Mouse (Mus musculus) olfactory bulb, adult 2 months (tissue): Measurements from ENCODE around the gene Sparc. TPM values are rescaled to one million over a fixed set of nuclear protein-coding genes. Genes with fewer than 3 reads are reported as not detected.

ENCODE experiments used
- H3K27ac ChIP-seq: fragments of 200-500 bp; 2 replicates; pipeline ENCODE4 v1.5.1; 2012; ENCODE audit warnings: low read depth, low read length; ENCODE audit not compliant: insufficient read depth
- H3K4me1 ChIP-seq: fragments of 200-500 bp; 2 replicates; pipeline ENCODE4 v1.6.1; 2012; ENCODE audit warnings: low read length; ENCODE audit not compliant: control insufficient read depth, insufficient read depth
- H3K4me3 ChIP-seq: fragments of 200-500 bp; 2 replicates; pipeline ENCODE4 v1.5.1; 2012; ENCODE audit warnings: mild to moderate bottlenecking, low read depth, low read length, moderate library complexity; ENCODE audit not compliant: insufficient read depth
- CTCF ChIP-seq: fragments of 200-500 bp; IDR thresholded peaks from 2 replicates; pipeline ENCODE4 v1.5.1; 2012; ENCODE audit warnings: low read depth, mild to moderate bottlenecking, low read length, moderate library complexity; ENCODE audit not compliant: insufficient read depth
- POLR2A ChIP-seq: fragments of 200-500 bp; IDR thresholded peaks from 2 replicates; pipeline ENCODE4 v1.6.1; 2012; ENCODE audit warnings: mild to moderate bottlenecking, low read depth, low read length, moderate library complexity; ENCODE audit not compliant: insufficient read depth
- WGBS: fragments of 180-500 bp; shearing (Covaris S2); methylation state at CpG from one replicate; pipeline ENCODE4 v1.1.7; 2018; 5-methylcytosine and 5-hydroxymethylcytosine counted together
- polyA plus RNA-seq: library from polyadenylated mRNA; stranded (reverse); fragments of >200 nt; gene quantifications from 2 replicates; pipeline ENCODE4 v1.2.4, GENCODE M21; 2012; ENCODE audit warnings: low replicate concordance; ENCODE audit not compliant: missing spikeins, insufficient read depth, insufficient read length

The Sparc gene
- polyA plus RNA-seq, 1 experiment, result 225 TPM

DNA sequence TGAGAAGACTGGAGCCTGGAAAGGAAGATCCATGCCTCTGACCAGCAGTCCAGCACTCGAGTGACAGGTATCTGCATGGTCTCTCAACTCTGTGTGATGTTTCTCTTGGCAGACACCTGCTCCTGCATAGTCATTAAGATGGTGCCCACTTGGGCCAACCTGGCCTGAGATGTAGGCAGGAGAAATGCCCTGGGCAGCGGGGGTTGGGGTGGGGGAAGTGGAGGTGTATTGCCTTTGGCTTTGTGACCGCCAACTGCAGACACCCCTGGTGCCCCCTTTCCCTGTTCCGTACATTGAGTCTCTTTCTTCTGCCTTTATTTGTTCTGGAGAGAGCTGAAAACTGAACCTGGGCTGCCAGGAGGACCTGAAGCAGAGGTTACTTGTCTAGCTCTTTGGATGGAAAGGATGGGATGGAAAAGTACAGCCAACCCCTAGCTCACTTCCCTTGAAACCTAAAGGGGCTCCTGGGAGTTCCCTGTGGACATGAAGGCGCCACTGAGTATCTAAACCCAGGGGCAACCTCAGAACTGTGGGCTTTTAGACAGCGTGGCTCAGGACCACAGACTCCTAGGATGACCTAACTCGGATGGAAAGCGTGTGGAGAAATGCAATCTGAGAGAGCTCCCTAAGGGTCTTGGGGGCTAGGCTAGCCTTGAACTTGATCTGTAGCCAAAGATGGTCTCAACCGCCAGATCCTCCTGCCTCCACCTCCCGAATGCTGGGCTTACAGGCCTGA lies 10.1 kb downstream of the Sparc start:
- TF ChIP-seq POLR2A, result no peak
- WGBS, result 92% methylated on average over 10 of the region's 10 CpGs
- H3K27ac ChIP-seq, result no peak overlapping the region
- H3K4me3 ChIP-seq, result no peak overlapping the region
- H3K4me1 ChIP-seq, result peaks cover 3% of the 10 kb centered on the region

DNA sequence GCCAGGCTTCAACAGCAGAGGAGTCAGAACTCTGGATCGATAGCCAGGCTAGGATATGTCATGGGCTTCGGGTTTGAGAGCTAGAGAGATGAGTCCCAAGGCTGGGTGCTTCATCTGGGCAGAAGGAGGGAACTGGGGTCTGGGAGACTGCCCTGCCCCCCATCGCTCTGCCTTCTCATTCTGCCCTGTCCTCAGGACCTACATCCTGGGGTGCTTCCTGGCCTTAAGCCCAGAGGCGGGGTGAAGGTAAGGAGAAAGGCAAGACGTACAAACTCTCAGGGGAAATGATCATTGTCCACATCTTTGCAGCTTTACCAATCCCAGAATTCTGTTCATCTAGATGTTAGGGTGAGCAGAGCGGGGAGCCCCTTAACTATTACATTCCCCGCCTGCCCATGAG lies 10.9 kb downstream of the Sparc start:
- H3K4me3 ChIP-seq, result no peak overlapping the region
- H3K27ac ChIP-seq, result no peak overlapping the region
- no peaks in the 10 kb centered on the region for H3K4me1 ChIP-seq
- 80% methylated on average over 7 of the region's 7 CpGs for WGBS
- TF ChIP-seq CTCF (no peak), POLR2A (no peak)

DNA sequence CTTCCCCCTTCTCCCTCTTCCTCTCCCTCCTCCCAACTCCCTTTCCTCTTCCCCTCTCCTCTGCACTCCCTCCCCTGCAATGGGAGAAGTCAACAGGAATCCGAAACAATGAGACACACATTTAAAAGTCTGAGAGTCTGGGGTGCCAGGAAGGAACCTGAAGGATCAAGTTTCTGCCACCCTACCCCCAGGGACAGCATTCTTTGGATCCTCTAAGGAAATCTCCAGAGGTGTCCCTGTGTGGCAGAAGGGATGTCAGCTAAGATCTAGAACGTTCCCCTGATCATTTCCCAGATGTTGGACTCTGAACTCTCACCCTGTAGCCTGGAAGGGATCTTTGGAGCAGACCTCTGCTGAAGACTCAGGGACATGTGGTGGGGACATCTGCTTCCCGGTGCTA lies 12.5 kb downstream of the Sparc start:
- Histone ChIP-seq H3K4me1 (no peaks in the 10 kb centered on the region), H3K4me3 (no peak overlapping the region), H3K27ac (no peak overlapping the region)
- 79% methylated on average over 3 of the region's 3 CpGs for WGBS
- no peak for TF ChIP-seq POLR2A
- no peak for TF ChIP-seq CTCF

DNA sequence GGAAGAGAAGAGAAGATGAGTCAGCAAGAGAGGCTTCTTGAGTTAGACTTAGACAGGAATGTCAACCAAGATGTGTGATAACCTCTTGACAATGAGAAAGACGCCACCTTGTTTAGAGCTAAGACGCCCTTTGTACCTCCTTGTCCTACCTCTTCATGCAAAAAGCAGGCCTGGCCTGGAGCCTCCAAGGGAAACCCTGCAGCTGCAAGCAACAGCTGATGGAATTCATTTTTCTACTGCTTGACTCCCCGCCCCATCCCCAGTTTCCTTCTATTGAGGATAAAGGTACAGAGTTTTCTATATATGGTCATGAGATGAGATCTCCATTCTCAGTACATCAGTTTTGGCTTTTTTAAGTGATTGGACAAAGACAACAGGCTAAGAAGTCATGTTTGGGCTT lies 13.0 kb downstream of the Sparc start:
- TF ChIP-seq CTCF (no peak), POLR2A (no peak)
- Histone ChIP-seq H3K4me1 (no peaks in the 10 kb centered on the region), H3K4me3 (no peak overlapping the region), H3K27ac (no peak overlapping the region)
- 88% methylated on average over 3 of the region's 3 CpGs for WGBS

DNA sequence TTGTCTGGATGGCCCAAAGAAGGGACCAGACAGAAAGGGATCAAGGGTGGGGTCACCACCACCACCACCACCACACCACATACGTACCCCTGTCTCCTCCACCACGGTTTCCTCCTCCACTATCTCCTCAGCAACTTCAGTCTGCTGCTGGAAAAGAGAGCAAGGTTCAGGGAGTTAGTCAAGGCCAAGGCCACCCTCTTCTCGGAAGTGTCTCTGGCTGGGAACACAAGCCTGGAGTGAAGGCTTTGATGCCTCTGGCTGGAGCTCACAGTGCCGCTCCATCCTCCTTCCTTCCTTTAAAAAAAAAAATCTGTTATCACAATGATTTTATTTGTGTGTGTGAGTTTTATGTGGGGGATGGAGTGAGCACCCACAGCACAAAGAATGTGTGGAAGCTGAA lies 15.8 kb downstream of the Sparc start:
- TF ChIP-seq POLR2A (no peak), CTCF (no peak)
- no peaks in the 10 kb centered on the region for H3K4me1 ChIP-seq
- H3K27ac ChIP-seq, result no peak overlapping the region
- no peak overlapping the region for H3K4me3 ChIP-seq
- 79% methylated on average over 4 of the region's 4 CpGs for WGBS

DNA sequence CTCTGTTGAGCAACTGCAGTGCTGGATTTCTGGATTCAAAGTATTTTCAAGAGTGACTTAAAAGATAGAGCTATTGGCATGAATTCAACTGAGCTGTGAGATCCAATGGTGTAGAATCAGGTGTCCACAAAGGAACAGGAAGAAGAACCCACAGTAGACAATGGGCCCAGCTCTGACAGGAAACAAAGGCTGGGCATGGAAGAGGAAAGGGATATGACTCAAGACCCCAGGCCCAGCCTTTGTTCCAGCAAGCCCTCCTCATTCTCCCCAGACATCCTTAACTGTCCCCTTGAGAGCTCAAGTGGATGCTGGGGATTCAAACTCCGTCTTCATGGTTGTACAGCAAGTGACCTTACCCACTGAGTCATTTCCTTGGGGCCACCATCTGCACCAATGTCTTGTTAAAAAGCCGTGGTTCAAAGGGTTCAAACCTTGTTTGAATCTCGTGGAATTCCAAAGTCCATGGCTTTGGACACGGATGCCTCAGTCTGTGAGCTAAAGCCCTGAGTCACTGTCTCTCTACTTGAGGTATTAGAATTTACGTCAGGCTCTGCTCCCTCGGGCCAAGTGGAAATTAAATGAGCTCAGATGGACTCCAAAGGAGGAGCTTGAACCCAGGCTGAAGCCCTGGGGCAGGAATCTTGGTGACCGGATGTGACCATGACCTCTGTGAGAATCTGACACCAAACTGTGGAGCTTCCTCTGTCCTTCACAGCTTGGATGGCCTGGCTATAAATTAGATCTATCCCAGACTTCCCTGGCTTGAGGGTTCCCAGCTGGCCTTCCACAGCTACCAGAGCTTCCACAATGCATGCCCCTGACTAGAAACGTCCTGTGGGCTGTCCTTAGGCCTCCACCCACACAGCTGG lies 17.1 kb downstream of the Sparc start:
- Histone ChIP-seq H3K27ac (no peak overlapping the region), H3K4me1 (no peaks in the 10 kb centered on the region), H3K4me3 (no peak overlapping the region)
- 84% methylated on average over 8 of the region's 8 CpGs for WGBS
- no peak for TF ChIP-seq CTCF
- no peak for TF ChIP-seq POLR2A

DNA sequence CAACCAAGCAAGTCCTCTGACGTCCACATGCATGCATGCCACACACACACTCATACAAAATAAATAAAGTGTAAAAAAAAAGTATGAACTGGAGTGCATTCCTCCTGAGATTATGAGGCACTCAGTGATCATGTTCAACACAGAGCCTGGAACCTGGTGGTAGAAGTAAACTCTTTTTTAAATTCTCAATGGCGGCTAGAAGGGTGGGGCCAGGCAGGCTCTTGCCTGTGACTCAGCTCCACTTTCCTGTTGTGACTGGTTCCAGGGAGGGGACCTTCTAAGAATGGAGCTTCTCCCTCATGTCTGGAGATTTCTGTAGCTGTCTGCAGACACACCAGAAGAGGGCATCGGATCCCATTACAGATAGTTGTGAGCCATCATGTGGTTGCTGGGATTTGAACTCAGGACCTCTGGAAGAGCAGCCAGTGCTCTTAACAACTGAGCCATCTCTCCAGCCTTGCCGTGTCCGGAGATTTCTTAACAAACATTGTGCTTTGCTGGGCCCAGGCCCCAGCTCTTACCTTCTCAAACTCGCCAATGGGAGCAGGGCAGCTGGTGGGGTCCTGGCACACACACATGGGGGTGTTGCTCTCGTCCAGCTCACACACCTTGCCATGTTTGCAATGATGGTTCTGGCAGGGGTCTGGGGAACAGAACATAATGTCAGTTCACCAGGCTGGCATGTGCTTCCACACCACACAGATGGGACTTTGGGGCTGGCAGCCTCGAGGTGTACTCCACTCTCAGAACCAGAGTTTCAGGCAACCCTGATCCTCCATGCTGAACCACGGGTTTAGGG lies 18.1 kb downstream of the Sparc start:
- H3K27ac ChIP-seq, result no peak overlapping the region
- TF ChIP-seq CTCF, result no peak
- TF ChIP-seq POLR2A, result no peak
- H3K4me1 ChIP-seq, result no peaks in the 10 kb centered on the region
- 88% methylated on average over 9 of the region's 9 CpGs for WGBS
- no peak overlapping the region for H3K4me3 ChIP-seq

DNA sequence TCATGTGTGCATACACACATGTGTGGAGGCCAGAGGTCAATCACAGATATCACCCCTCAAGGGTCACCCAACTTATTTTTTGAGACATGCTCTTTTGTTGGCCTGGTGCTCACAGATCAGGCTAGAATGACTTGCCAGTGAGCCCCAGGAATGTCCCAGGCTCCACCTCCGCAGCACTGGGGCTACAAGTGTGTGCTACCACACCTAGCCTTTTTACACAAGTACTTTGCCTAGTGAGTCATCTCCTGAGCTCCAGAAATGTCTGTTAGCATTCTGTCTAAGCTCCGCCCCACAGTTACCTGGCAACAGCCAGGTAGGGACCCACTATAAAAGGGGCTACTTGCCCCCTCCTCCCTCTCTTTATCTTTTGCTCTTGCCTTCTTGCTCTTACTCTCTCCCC lies 22.1 kb downstream of the Sparc start:
- Histone ChIP-seq H3K4me1 (no peaks in the 10 kb centered on the region), H3K27ac (no peak overlapping the region), H3K4me3 (no peak overlapping the region)
- TF ChIP-seq CTCF (no peak), POLR2A (no peak)
- 95% methylated on average over 2 of the region's 2 CpGs for WGBS

DNA sequence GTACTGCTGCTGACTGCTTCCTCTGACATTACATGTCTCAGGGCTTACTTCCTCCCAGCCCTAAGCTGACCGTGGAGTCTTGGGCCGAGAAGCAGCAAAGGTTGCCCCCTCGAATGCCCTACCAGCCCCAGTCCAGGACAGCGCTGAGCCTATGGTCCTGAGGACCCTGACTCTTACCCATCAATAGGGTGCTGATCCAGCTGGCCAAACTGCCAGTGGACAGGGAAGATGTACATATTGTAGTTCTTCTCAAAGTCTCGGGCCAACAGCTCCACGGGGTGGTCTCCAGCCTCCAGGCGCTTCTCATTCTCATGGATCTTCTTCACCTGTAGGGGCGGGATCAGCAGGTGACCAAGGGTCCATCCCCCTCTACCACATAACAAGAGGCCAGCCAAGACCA lies 24.6 kb downstream of the Sparc start:
- TF ChIP-seq POLR2A (no peak), CTCF (no peak)
- 92% methylated on average over 8 of the region's 8 CpGs for WGBS
- H3K27ac ChIP-seq, result no peak overlapping the region
- no peaks in the 10 kb centered on the region for H3K4me1 ChIP-seq
- H3K4me3 ChIP-seq, result no peak overlapping the region
